Mouse (Mus musculus) megakaryocyte-erythroid progenitor cell, adult 5-6 weeks (primary cell): ENCODE data around the gene Taldo1. TPM values are rescaled to one million over a fixed set of nuclear protein-coding genes. Genes with fewer than 3 reads are reported as not detected.
"Not testable (repeated sequence)": the region's sequence is repeated elsewhere in the genome, so short reads cannot be mapped to it uniquely, and the experiment has no call there.

Experiments used
- ATAC-seq: replicated peaks from 2 replicates; pipeline ENCODE4 v1.8.0; 2016; ENCODE audit warnings: mild to moderate bottlenecking, inconsistent platforms; ENCODE audit not compliant: severe bottlenecking, poor library complexity, low FRiP score, low TSS enrichment
- total RNA-seq, 2 experiments: library from RNA; stranded (forward) in 1 of 2; stranded (reverse) in 1 of 2; fragments of 200-1000, 215-1000 nt in 1 of 2; fragments of >200 nt in 1 of 2; fragmentation: Nextera tagmentation in 1 of 2; gene quantifications; 2 replicates each; pipeline ENCODE4 v1.2.3; 2014 to 2017

The Taldo1 gene
- total RNA-seq, 2 experiments from 2014 or later: 353 to 451 TPM

GRCm38 (mm10) chr7:141381068-141381835, 10.7 kb upstream of the Taldo1 start:
- no peak for ATAC-seq

DNA sequence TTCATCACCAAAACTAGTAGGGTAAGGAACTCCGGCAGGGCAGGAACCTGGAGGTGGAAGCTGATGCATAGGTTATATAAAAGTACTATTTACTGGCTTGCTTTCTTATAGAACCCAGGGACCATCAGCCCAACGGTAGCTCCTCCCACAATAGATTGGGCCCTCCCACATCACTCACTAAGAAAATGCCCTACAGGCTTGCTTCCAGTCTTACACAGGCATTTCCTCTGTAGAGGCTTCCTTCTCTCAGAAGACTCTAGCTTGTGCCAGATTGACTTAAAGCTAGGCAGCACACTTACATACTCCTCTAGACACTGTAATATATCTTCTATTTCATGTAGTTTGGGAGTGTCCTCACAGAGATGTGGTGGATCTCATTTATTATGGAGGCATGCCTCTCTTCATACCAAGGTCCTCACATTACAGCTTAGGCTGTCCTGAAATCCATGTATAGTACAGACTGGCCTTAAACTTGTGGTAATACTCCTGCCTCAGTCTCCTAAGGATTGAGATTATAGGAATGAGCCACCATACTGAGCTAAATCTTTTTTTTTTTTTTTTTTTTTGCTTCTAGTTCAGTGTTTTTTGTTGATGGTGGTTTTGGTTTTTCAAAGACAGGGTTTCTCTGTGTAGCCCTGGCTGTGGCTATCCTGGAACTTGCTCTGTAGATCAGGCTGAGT, 4.1 kb upstream of the Taldo1 start:
- no peak for ATAC-seq

GRCm38 (mm10) chr7:141388487-141389109, 3.4 kb upstream of the Taldo1 start:
- ATAC-seq: peak; percentile 17

DNA sequence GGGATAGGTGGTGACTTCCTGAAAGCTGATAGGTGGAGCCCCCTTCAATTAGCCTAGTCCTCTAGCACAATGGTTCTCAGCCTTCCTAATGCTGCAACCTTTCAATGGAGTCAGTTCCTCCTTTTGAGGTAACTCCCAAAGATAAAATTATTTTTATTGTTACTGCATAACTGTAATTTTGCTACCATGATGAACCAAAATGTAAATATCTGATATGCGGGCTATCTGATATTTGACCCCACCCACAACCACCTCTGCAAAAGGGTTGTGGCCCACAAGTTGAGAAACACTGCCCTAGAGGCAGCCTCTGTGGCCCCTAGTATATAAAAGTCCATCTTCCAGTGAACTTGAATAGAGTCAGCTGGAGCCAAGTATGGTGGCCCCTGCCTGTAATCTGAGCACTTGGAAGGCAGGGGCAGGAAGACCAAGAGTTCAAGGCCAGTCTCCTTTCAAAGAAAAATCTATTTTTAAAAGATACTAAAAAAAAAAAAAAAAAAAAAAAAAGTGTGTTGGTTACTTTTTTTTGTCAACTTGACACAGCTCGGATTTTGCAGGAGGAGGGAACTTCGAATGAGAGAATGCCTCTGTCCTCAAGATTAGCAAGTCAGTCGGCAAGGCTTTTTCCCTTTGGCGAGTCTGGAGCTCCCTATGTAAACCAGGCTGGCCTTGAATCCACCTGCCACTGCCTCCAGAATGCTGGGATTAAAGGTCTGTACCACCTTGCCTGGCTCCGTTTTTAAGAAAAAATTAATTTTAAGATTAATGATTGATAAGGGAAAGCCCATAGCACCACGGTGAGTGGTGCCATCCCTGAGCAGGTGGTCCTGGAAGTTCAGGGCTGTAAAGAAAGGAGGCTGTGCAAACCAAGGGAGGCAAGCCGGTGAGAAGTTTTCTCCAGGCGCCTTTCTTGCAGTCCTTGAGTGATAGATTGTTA, 1.4 kb upstream of the Taldo1 start:
- no peak for ATAC-seq

GRCm38 (mm10) chr7:141392552-141393222, 688 bp downstream of the Taldo1 start:
- peak; percentile 43 for ATAC-seq

- ATAC-seq: peak; percentile 64
Observed at GRCm38 (mm10) chr7:141394158-141394557, 2.2 kb downstream of the Taldo1 start.

GRCm38 (mm10) chr7:141394771-141395170, 2.8 kb downstream of the Taldo1 start:
- ATAC-seq: 0 out of 2 replicates have a peak, but pooled peaks have one; percentile 11

DNA sequence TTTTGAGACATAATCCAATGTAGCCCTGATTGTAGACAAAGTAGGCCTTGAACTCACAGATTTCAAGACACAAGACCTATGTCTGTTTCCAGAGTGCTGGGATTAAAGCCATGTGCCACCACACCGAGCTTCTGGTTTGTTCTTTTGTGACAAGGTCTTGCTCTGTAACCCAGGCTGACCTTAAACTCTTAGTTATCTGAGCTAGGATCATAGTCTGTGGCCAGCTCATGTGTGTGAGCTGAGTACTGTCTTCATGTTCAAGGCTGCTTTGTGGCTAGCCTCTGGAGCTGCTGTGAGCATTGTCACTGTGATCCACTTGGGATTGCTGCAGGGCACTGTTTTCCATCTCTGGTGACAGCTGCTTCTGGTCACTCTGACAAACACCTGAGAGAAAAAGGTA, 3.3 kb downstream of the Taldo1 start:
- ATAC-seq: no peak

DNA sequence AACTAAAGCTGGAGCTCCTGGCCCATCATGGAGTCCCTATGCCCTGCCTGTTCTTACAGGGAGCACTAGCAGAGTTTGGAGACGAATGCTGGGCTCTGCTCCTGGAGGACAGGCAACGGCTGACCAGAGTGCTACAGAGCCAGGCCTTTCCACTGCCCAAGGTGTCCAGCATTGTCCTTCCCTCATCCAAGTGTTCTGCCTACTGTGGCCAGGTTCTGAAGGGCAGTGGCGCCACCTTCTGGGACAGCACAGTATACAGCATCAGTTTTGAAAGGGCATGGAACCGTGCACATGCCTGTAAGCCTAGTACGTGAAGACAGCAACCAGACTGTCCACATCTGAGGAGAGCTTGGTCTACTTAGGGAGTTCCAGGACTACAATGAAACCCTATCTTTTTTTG, 11.3 kb downstream of the Taldo1 start:
- peak; percentile 88 for ATAC-seq

- ATAC-seq: no peak
Observed at GRCm38 (mm10) chr7:141405466-141405865, 13.5 kb downstream of the Taldo1 start.

- not testable (repeated sequence) for ATAC-seq
Observed at GRCm38 (mm10) chr7:141407670-141408069, 15.7 kb downstream of the Taldo1 start.

- peak; percentile 74 for ATAC-seq
Observed at GRCm38 (mm10) chr7:141408833-141409232, 16.8 kb downstream of the Taldo1 start.

- ATAC-seq: no peak
Observed at GRCm38 (mm10) chr7:141410631-141411030, 18.6 kb downstream of the Taldo1 start.

DNA sequence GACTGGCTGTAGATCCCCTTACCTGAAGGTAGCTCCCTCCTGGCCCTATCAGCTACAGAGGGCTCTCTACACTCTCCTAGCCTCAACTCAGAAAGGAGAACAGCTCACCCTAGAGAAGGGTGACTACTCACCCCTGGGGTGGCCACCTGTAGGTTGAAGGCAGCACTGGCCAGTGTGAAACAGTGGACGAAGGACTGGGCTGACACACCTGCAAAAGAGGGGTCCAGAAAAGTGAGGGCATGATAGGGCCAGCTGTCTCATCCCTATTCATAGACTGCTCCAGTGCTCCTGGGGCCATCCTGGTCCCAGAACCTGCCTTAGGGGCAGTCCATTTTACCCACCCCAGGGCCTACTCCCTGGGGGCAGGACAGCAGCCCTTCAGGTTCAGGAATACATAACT, 19.7 kb downstream of the Taldo1 start:
- ATAC-seq: no peak

GRCm38 (mm10) chr7:141413331-141413730, 21.3 kb downstream of the Taldo1 start:
- ATAC-seq: no peak

GRCm38 (mm10) chr7:141413809-141414584, 22.0 kb downstream of the Taldo1 start, which contains the start of gene Gatd1:
Gene Gatd1, minus strand, starts transcription at chr7:141414136.
- peak; percentile 83 for ATAC-seq

DNA sequence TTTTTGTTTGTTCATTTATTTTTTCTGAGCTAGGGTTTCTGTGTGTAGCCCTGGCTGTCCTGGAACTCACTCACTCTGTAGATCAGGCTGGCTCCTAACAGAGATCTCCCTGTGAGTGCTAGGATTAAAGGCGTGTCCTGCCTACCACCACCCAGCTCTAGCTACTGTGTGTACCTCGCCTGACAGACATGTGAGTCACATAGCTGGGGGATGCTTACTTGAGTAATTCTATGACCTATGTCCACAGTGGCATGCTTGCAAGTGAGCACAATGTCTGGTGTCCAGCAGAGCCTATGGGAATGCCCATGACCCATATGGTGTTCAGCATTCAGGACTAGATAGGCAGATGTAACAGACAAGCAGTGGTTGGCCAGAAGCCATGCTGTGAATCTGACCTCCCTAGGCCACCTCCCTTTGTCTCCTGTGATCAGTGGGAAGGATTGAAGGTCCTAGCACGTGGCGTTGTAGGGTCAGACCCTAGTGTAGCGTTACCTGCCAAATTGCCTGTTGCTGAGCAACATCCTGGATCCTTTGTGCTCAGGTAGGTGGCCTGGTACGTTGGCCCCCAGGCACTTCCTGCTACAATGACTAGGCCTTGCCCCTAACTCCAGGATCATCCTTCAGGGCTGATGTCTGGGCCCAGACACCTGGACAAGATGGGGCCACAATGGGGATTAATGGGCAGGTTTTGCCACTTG, 24.3 kb downstream of the Taldo1 start:
- no peak for ATAC-seq
